Mouse (Mus musculus) embryonic facial prominence, embryonic 15.5 days (tissue): ENCODE measurements around the gene Cd72. TPM values are rescaled to one million over a fixed set of nuclear protein-coding genes. Genes with fewer than 3 reads are reported as not detected.
A peak's percentile ranks its signal among the peaks of the same experiment; 100 is the strongest.

Source experiments
- ATAC-seq: fragments of 200-750 bp; cut with Nextera tagmentation; 2 replicates; pipeline ENCODE4 v1.8.0; 2017; ENCODE audit warnings: low read depth, moderate TSS enrichment; ENCODE audit not compliant: insufficient number of reproducible peaks, low FRiP score, low TSS enrichment
- H3K27ac ChIP-seq: fragments of 300-500 bp; sonication (generic); replicated peaks from 2 replicates; pipeline ENCODE4 v1.5.1; 2015; ENCODE audit warnings: mild to moderate bottlenecking, inconsistent platforms
- H3K27me3 ChIP-seq: fragments of 300-500 bp; sonication (generic); 2 replicates; pipeline ENCODE4 v1.6.1; 2015; ENCODE audit warnings: inconsistent platforms
- H3K36me3 ChIP-seq: fragments of 300-500 bp; sonication (generic); 2 replicates; pipeline ENCODE4 v1.6.1; 2015; ENCODE audit warnings: mild to moderate bottlenecking, inconsistent platforms
- H3K4me1 ChIP-seq: fragments of 300-500 bp; sonication (generic); 2 replicates; pipeline ENCODE4 v1.6.1; 2015; ENCODE audit warnings: inconsistent platforms
- H3K4me2 ChIP-seq: fragments of 300-500 bp; sonication (generic); replicated peaks from 2 replicates; pipeline ENCODE4 v1.6.1; 2015; ENCODE audit warnings: mild to moderate bottlenecking, inconsistent platforms
- H3K4me3 ChIP-seq: fragments of 300-500 bp; sonication (generic); replicated peaks from 2 replicates; pipeline ENCODE4 v1.5.1; 2015; ENCODE audit warnings: mild to moderate bottlenecking, inconsistent platforms
- H3K9ac ChIP-seq: fragments of 300-500 bp; sonication (generic); 2 replicates; pipeline ENCODE4 v1.6.1; 2015; ENCODE audit warnings: inconsistent platforms
- H3K9me3 ChIP-seq: fragments of 300-500 bp; sonication (generic); replicated peaks from 2 replicates; pipeline ENCODE4 v1.6.1; 2016; ENCODE audit warnings: inconsistent platforms
- WGBS: fragments of 180-500 bp; shearing (Covaris S2); methylation state at CpG from one replicate; pipeline ENCODE4 v1.1.7; 2015; 5-methylcytosine and 5-hydroxymethylcytosine counted together
- polyA plus RNA-seq: library from polyadenylated mRNA; unstranded; fragments of >200 nt; fragmentation: Nextera tagmentation; extraction: Ambion mirVana; gene quantifications from 2 replicates; pipeline ENCODE4 v1.2.1, GENCODE M21; 2015

Gene Cd72
- polyA plus RNA-seq, 1 experiment from 2014 or later = 3.1 TPM

GRCm38 (mm10) chr4:43452315-43452714, 2.1 kb downstream of the Cd72 start:
- peaks cover 28% of the 10 kb centered on the region for H3K4me1 ChIP-seq
- H3K9me3 ChIP-seq = no peaks in the 10 kb centered on the region
- WGBS = 50% methylated on average over 11 of the region's 11 CpGs
- H3K4me3 ChIP-seq = no peak overlapping the region
- no peak overlapping the region for H3K27ac ChIP-seq
- H3K27me3 ChIP-seq = peaks cover 24% of the 10 kb centered on the region; the same call in 1 of the 2 replicates
- no peak for ATAC-seq
- no peak overlapping the region for H3K4me2 ChIP-seq
- H3K9ac ChIP-seq = no peak overlapping the region
- peaks cover 5% of the 10 kb centered on the region for H3K36me3 ChIP-seq

- Histone ChIP-seq H3K4me2 (no peak overlapping the region), H3K27me3 (peaks cover 12% of the 10 kb centered on the region; the same call in 1 of the 2 replicates), H3K36me3 (peaks cover 31% of the 10 kb centered on the region), H3K4me3 (no peak overlapping the region), H3K9me3 (no peaks in the 10 kb centered on the region), H3K27ac (no peak overlapping the region), H3K9ac (no peak overlapping the region), H3K4me1 (peaks cover 38% of the 10 kb centered on the region)
- 82% methylated on average over 3 of the region's 3 CpGs for WGBS
- no peak for ATAC-seq
Measured at GRCm38 (mm10) chr4:43448554-43448953, 5.9 kb downstream of the Cd72 start.

DNA sequence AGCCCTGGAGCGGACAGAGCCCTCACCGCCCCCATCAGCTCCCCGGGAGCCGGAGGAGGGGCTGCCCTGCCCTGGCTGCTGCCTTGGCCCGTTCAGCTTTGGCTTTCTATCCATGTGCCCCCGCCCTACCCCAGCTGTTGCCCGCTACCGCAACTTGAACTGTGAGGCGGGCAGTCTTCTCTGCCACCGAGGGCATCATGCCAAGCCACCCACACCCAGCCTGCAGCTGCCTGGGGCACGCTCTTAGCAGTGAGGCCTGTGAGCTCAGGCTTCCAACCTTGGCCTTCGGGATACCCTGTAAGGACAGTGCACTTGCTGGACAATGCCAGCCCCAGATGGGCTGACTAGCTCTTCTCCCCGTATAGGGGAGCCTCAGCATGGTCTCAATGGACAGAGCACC, 7.2 kb downstream of the Cd72 start:
- Histone ChIP-seq H3K4me3 (no peak overlapping the region), H3K27ac (peak overlapping the region; percentile 5; the same call in 1 of the 2 replicates), H3K9ac (no peak overlapping the region), H3K4me1 (peaks cover 31% of the 10 kb centered on the region), H3K9me3 (no peaks in the 10 kb centered on the region), H3K4me2 (no peak overlapping the region), H3K36me3 (peaks cover 31% of the 10 kb centered on the region), H3K27me3 (0 out of 2 replicates have a peak, but pooled peaks cover 3% of the 10 kb centered on the region)
- WGBS = 80% methylated on average over 13 of the region's 13 CpGs
- ATAC-seq = peak; percentile 32

GRCm38 (mm10) chr4:43443511-43443910, 10.9 kb downstream of the Cd72 start:
- Histone ChIP-seq H3K4me2 (peak overlapping the region; percentile 79), H3K9me3 (no peaks in the 10 kb centered on the region), H3K4me3 (peak overlapping the region; percentile 96), H3K27me3 (no peaks in the 10 kb centered on the region), H3K36me3 (peaks cover 31% of the 10 kb centered on the region), H3K9ac (peak overlapping the region; percentile 96), H3K4me1 (peaks cover 30% of the 10 kb centered on the region), H3K27ac (peak overlapping the region; percentile 94)
- ATAC-seq = no peak
- WGBS = under 1% methylated on average over 28 of the region's 28 CpGs

GRCm38 (mm10) chr4:43442456-43443361, 11.7 kb downstream of the Cd72 start:
- Histone ChIP-seq H3K27ac (peak overlapping the region; percentile 94), H3K9me3 (no peaks in the 10 kb centered on the region), H3K4me3 (peak overlapping the region; percentile 96), H3K36me3 (peaks cover 30% of the 10 kb centered on the region), H3K4me2 (peak overlapping the region; percentile 79), H3K4me1 (peaks cover 23% of the 10 kb centered on the region), H3K9ac (peak overlapping the region; percentile 96), H3K27me3 (no peaks in the 10 kb centered on the region)
- under 1% methylated on average over 80 of the region's 88 CpGs for WGBS
- ATAC-seq = peak; percentile 68

- peak; percentile 94 for ATAC-seq
- peak overlapping the region; percentile 96 for H3K9ac ChIP-seq
- H3K9me3 ChIP-seq = no peaks in the 10 kb centered on the region
- H3K4me2 ChIP-seq = peak overlapping the region; percentile 79
- WGBS = under 1% methylated on average over 33 of the region's 33 CpGs
- peak overlapping the region; percentile 94 for H3K27ac ChIP-seq
- H3K36me3 ChIP-seq = peaks cover 23% of the 10 kb centered on the region
- H3K4me3 ChIP-seq = peak overlapping the region; percentile 96
- H3K4me1 ChIP-seq = peaks cover 19% of the 10 kb centered on the region
- no peaks in the 10 kb centered on the region for H3K27me3 ChIP-seq
Measured at GRCm38 (mm10) chr4:43442044-43442443, 12.4 kb downstream of the Cd72 start.

DNA sequence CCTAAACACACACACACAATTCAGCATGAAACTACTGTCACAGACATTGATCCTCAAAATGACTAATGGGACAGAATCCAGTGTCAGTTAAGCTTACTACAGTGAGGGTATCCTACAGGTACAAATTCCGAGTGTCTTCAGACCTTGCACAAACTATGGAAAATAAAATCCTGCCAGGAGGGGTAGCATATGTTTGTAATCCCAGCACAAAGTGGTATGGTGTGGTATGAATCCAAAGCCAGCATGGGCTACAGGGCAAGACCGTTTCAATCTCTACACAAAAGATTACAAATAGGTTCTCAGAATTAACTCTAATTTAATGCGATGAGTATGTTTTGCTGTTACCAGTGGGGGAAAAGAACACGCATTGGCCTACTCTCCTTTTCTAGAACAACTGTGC, 12.8 kb downstream of the Cd72 start, which contains the start of gene Tesk1:
Tesk1 (plus strand) TSS at position 301 of the 400 bp plus-strand sequence.
- H3K4me1 ChIP-seq = peaks cover 15% of the 10 kb centered on the region
- H3K36me3 ChIP-seq = peaks cover 19% of the 10 kb centered on the region
- peak within 1 kb of the TSS; percentile 96 for H3K9ac ChIP-seq
- no peaks in the 10 kb centered on the region for H3K9me3 ChIP-seq
- no peak for ATAC-seq
- H3K4me3 ChIP-seq = peak within 1 kb of the TSS; percentile 96
- peak within 1 kb of the TSS; percentile 94 for H3K27ac ChIP-seq
- 15% methylated on average over 4 of the region's 4 CpGs for WGBS
- H3K4me2 ChIP-seq = peak within 1 kb of the TSS; percentile 79
- no peaks in the 10 kb centered on the region for H3K27me3 ChIP-seq

DNA sequence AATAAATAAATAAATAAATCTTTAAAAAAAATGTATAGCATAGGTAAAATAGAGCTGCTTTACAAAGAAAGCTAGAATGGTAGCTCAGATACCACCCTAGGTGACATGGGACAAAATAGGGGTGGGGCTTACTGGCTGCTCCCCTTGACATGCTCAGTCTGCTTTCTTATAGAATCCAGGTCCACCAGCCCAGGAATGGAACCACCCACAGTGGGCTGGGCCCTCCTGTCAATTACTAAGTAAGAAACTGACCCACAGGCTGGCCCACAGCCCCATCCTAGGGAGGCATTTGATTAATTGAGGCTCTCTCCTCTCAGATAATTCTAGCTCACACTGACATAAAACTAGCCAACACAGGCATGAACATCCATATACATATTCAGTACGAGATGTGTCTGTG, 21.6 kb downstream of the Cd72 start:
- no peaks in the 10 kb centered on the region for H3K9me3 ChIP-seq
- ATAC-seq = no peak
- no peak overlapping the region for H3K9ac ChIP-seq
- 78% methylated on average over 1 of the region's 1 CpGs for WGBS
- H3K36me3 ChIP-seq = no peaks in the 10 kb centered on the region
- H3K27me3 ChIP-seq = peaks cover 11% of the 10 kb centered on the region
- H3K4me3 ChIP-seq = no peak overlapping the region
- peaks cover 11% of the 10 kb centered on the region; the same call in 1 of the 2 replicates for H3K4me1 ChIP-seq
- H3K27ac ChIP-seq = no peak overlapping the region
- no peak overlapping the region for H3K4me2 ChIP-seq

- no peak overlapping the region for H3K9ac ChIP-seq
- no peak overlapping the region for H3K4me3 ChIP-seq
- no peak overlapping the region for H3K4me2 ChIP-seq
- WGBS = 2% methylated on average over 4 of the region's 4 CpGs
- ATAC-seq = no peak
- H3K36me3 ChIP-seq = peaks cover under 1% of the 10 kb centered on the region; the same call in 1 of the 2 replicates
- peaks cover 22% of the 10 kb centered on the region for H3K27me3 ChIP-seq
- H3K9me3 ChIP-seq = no peaks in the 10 kb centered on the region
- peaks cover 19% of the 10 kb centered on the region for H3K4me1 ChIP-seq
- H3K27ac ChIP-seq = no peak overlapping the region
Measured at GRCm38 (mm10) chr4:43431690-43432089, 22.7 kb downstream of the Cd72 start.

- H3K36me3 ChIP-seq = peaks cover 27% of the 10 kb centered on the region
- no peak within 1 kb of the TSS for H3K9ac ChIP-seq
- H3K4me2 ChIP-seq = no peak within 1 kb of the TSS
- no peak within 1 kb of the TSS for H3K4me3 ChIP-seq
- H3K9me3 ChIP-seq = no peaks in the 10 kb centered on the region
- 13% methylated on average over 10 of the region's 10 CpGs for WGBS
- no peak within 1 kb of the TSS for H3K27ac ChIP-seq
- ATAC-seq = no peak
- peaks cover 27% of the 10 kb centered on the region for H3K4me1 ChIP-seq
- H3K27me3 ChIP-seq = peaks cover 41% of the 10 kb centered on the region
Measured at GRCm38 (mm10) chr4:43428946-43429345, 25.5 kb downstream of the Cd72 start, which contains the start of gene Fam166b. Fam166b (minus strand) TSS chr4:43429134.

GRCm38 (mm10) chr4:43428180-43428861, 26.1 kb downstream of the Cd72 start:
- Histone ChIP-seq H3K27ac (no peak overlapping the region), H3K9ac (no peak overlapping the region), H3K4me2 (no peak overlapping the region), H3K27me3 (peaks cover 45% of the 10 kb centered on the region), H3K36me3 (peaks cover 33% of the 10 kb centered on the region), H3K4me1 (peaks cover 27% of the 10 kb centered on the region), H3K4me3 (no peak overlapping the region), H3K9me3 (no peaks in the 10 kb centered on the region)
- 30% methylated on average over 16 of the region's 16 CpGs for WGBS
- ATAC-seq = no peak
